Mouse (Mus musculus) brain, embryonic 14.5 days (tissue): ENCODE measurements around the gene Ccdc28a.

Source experiments
- CTCF ChIP-seq: fragments of 200-500 bp; IDR thresholded peaks from 2 replicates; pipeline ENCODE4 v1.5.1; 2012; ENCODE audit warnings: inconsistent platforms, mild to moderate bottlenecking, moderate library complexity, borderline replicate concordance; ENCODE audit not compliant: insufficient read depth, insufficient read length; ENCODE audit errors: extremely low read depth
- POLR2A ChIP-seq: fragments of 200-500 bp; IDR thresholded peaks from 2 replicates; pipeline ENCODE4 v1.6.1; 2012; ENCODE audit warnings: mild to moderate bottlenecking, inconsistent platforms, borderline replicate concordance; ENCODE audit not compliant: poor library complexity, insufficient read depth, insufficient read length, severe bottlenecking; ENCODE audit errors: extremely low read depth

- TF ChIP-seq POLR2A = no peak
- no peak for TF ChIP-seq CTCF
Observed at GRCm38 (mm10) chr10:18200656-18201055, 34.1 kb downstream of the Ccdc28a start.
